Mouse (Mus musculus): Measurements from ENCODE around the gene Ccdc124. TPM values are rescaled to one million over a fixed set of nuclear protein-coding genes. Genes with fewer than 3 reads are reported as not detected.

Gene Ccdc124
- polyA plus RNA-seq, 1 experiment from 2014 or later: 87.2 TPM

GRCm38 (mm10) chr8:70844523-70844922 is 29.2 kb downstream of the Ccdc124 start:
- peak; percentile 99 for TF ChIP-seq CTCF (IDR thresholded peaks at IDR 0.05; ENCODE audit: low read depth)
- Histone ChIP-seq H3K27ac (no peak overlapping the region), H3K9me3 (replicated peaks; ENCODE audit: low read length) (no peaks in the 10 kb centered on the region), H3K36me3 (ENCODE audit: insufficient read depth, low read length) (no peaks in the 10 kb centered on the region), H3K4me3 (replicated peaks; ENCODE audit: low read depth, low read length) (no peak overlapping the region), H3K4me2 (ENCODE audit: low read length) (no peak overlapping the region), H3K4me1 (replicated peaks; ENCODE audit: insufficient read depth, low read length) (no peaks in the 10 kb centered on the region), H3K9ac (ENCODE audit: low read depth, low read length) (no peak overlapping the region), H3K27me3 (ENCODE audit: insufficient read depth, low read length) (no peaks in the 10 kb centered on the region)
- DNase-seq (ENCODE audit: low spot score): peak; percentile 89
- whole genome bisulfite sequencing: 2% methylated on average over 6 of the region's 6 CpGs
- ATAC-seq (replicated peaks; ENCODE audit: low FRiP score, low read depth): no peak

- no peak overlapping the region for H3K9ac ChIP-seq (ENCODE audit: low read depth, low read length)
- DNase-seq (ENCODE audit: low spot score): no peak
- H3K4me1 ChIP-seq (replicated peaks; ENCODE audit: insufficient read depth, low read length): no peaks in the 10 kb centered on the region
- no peaks in the 10 kb centered on the region for H3K27me3 ChIP-seq (ENCODE audit: insufficient read depth, low read length)
- TF ChIP-seq CTCF (IDR thresholded peaks at IDR 0.05; ENCODE audit: low read depth): no peak
- WGBS: 83% methylated on average over 8 of the region's 8 CpGs
- H3K4me2 ChIP-seq (ENCODE audit: low read length): no peak overlapping the region
- no peak for ATAC-seq (replicated peaks; ENCODE audit: low FRiP score, low read depth)
- H3K4me3 ChIP-seq (replicated peaks; ENCODE audit: low read depth, low read length): no peak overlapping the region
- H3K36me3 ChIP-seq (ENCODE audit: insufficient read depth, low read length): no peaks in the 10 kb centered on the region
- H3K9me3 ChIP-seq (replicated peaks; ENCODE audit: low read length): no peaks in the 10 kb centered on the region
- no peak overlapping the region for H3K27ac ChIP-seq
These were observed 29.8 kb downstream of the Ccdc124 start for GRCm38 (mm10) chr8:70843941-70844340.

GRCm38 (mm10) chr8:70843214-70843773 is 30.4 kb downstream of the Ccdc124 start:
- WGBS: 82% methylated on average over 5 of the region's 5 CpGs
- Histone ChIP-seq H3K4me1 (replicated peaks; ENCODE audit: insufficient read depth, low read length) (peaks cover 5% of the 10 kb centered on the region; the same call in 1 of the 2 replicates), H3K36me3 (ENCODE audit: insufficient read depth, low read length) (no peaks in the 10 kb centered on the region), H3K27me3 (ENCODE audit: insufficient read depth, low read length) (no peaks in the 10 kb centered on the region), H3K9me3 (replicated peaks; ENCODE audit: low read length) (no peaks in the 10 kb centered on the region), H3K4me2 (ENCODE audit: low read length) (no peak overlapping the region), H3K27ac (no peak overlapping the region), H3K4me3 (replicated peaks; ENCODE audit: low read depth, low read length) (no peak overlapping the region), H3K9ac (ENCODE audit: low read depth, low read length) (no peak overlapping the region)
- ATAC-seq (replicated peaks; ENCODE audit: low FRiP score, low read depth) (no peak), DNase-seq (ENCODE audit: low spot score) (no peak)
- TF ChIP-seq CTCF (IDR thresholded peaks at IDR 0.05; ENCODE audit: low read depth): no peak

GRCm38 (mm10) chr8:70842484-70842883 is 31.3 kb downstream of the Ccdc124 start:
- Histone ChIP-seq H3K4me1 (replicated peaks; ENCODE audit: insufficient read depth, low read length) (peaks cover 5% of the 10 kb centered on the region; the same call in 1 of the 2 replicates), H3K27ac (no peak overlapping the region), H3K27me3 (ENCODE audit: insufficient read depth, low read length) (no peaks in the 10 kb centered on the region), H3K4me2 (ENCODE audit: low read length) (no peak overlapping the region), H3K36me3 (ENCODE audit: insufficient read depth, low read length) (no peaks in the 10 kb centered on the region), H3K9ac (ENCODE audit: low read depth, low read length) (no peak overlapping the region), H3K4me3 (replicated peaks; ENCODE audit: low read depth, low read length) (no peak overlapping the region), H3K9me3 (replicated peaks; ENCODE audit: low read length) (no peaks in the 10 kb centered on the region)
- no peak for ATAC-seq (replicated peaks; ENCODE audit: low FRiP score, low read depth)
- no peak for DNase-seq (ENCODE audit: low spot score)
- TF ChIP-seq CTCF (IDR thresholded peaks at IDR 0.05; ENCODE audit: low read depth): no peak
- 67% methylated on average over 25 of the region's 25 CpGs for WGBS

DNA sequence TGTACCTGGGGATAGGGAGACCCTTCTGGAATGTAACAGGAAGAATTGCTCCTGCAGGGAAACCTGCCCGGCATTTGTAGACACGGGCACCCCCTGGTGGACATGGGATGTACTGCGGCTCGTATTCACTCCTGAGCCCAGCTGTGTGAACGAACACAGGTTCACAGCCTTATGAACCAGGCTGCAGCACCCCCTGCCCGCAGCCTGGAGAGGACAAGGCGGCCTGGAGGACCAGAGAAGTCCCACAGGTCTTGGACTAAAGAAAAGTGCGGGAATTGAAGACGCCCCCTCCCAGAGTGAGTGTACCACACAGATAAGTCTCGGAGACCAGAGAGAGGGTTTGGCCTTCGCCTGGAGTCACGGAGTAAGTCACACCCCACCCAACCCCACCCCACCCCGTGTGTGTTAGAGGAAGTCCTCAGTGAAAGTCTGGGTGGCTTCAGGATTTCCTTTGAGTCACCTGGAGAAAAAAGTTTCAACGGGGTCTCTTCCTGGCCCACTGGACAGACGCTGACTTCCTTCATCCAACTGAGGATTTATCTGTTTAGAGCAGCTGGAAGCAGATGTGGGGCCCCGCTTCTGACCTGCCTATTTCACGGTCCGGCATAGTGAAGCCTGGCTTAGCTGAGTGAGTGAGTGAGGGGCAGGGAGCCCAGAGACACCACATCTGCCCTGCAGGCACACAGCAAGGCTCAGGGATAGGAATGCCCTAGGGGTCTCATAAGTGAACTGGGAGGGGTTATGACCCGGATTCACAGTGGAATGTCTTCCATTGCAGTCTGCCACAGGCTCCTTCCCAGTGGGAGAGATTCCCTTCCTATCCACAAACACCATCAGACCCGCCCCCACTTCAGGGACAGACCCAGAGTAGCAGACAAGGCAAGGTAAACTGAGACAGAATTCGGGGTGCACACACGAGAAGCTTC is 32.3 kb downstream of the Ccdc124 start:
- DNase-seq (ENCODE audit: low spot score) (peak; percentile 89), ATAC-seq (replicated peaks; ENCODE audit: low FRiP score, low read depth) (no peak)
- H3K4me1 ChIP-seq (replicated peaks; ENCODE audit: insufficient read depth, low read length): peaks cover 5% of the 10 kb centered on the region; the same call in 1 of the 2 replicates
- H3K36me3 ChIP-seq (ENCODE audit: insufficient read depth, low read length): no peaks in the 10 kb centered on the region
- H3K27me3 ChIP-seq (ENCODE audit: insufficient read depth, low read length): no peaks in the 10 kb centered on the region
- TF ChIP-seq CTCF (IDR thresholded peaks at IDR 0.05; ENCODE audit: low read depth): peak; percentile 96
- no peak overlapping the region for H3K4me3 ChIP-seq (replicated peaks; ENCODE audit: low read depth, low read length)
- peak overlapping the region; percentile 27; the same call in 1 of the 2 replicates for H3K4me2 ChIP-seq (ENCODE audit: low read length)
- no peak overlapping the region for H3K9ac ChIP-seq (ENCODE audit: low read depth, low read length)
- peak overlapping the region; percentile 77 for H3K27ac ChIP-seq
- no peaks in the 10 kb centered on the region for H3K9me3 ChIP-seq (replicated peaks; ENCODE audit: low read length)
- WGBS: 34% methylated on average over 22 of the region's 22 CpGs

- no peak overlapping the region for H3K4me3 ChIP-seq (replicated peaks; ENCODE audit: low read depth, low read length)
- peak overlapping the region; percentile 77 for H3K27ac ChIP-seq
- ATAC-seq (replicated peaks; ENCODE audit: low FRiP score, low read depth): no peak
- no peaks in the 10 kb centered on the region for H3K27me3 ChIP-seq (ENCODE audit: insufficient read depth, low read length)
- 40% methylated on average over 10 of the region's 10 CpGs for WGBS
- H3K4me1 ChIP-seq (replicated peaks; ENCODE audit: insufficient read depth, low read length): peaks cover 5% of the 10 kb centered on the region; the same call in 1 of the 2 replicates
- no peak for TF ChIP-seq CTCF (IDR thresholded peaks at IDR 0.05; ENCODE audit: low read depth)
- no peaks in the 10 kb centered on the region for H3K36me3 ChIP-seq (ENCODE audit: insufficient read depth, low read length)
- no peaks in the 10 kb centered on the region for H3K9me3 ChIP-seq (replicated peaks; ENCODE audit: low read length)
- H3K4me2 ChIP-seq (ENCODE audit: low read length): peak overlapping the region; percentile 27; the same call in 1 of the 2 replicates
- peak; percentile 50 for DNase-seq (ENCODE audit: low spot score)
- H3K9ac ChIP-seq (ENCODE audit: low read depth, low read length): no peak overlapping the region
These were observed 33.1 kb downstream of the Ccdc124 start for GRCm38 (mm10) chr8:70840590-70840989.
